Mouse (Mus musculus): Measurements from ENCODE around the gene Iqcd. TPM values are rescaled to one million over a fixed set of nuclear protein-coding genes. Genes with fewer than 3 reads are reported as not detected.

The Iqcd gene
- polyA plus RNA-seq, 1 experiment from 2014 or later, result 1.0 TPM

DNA sequence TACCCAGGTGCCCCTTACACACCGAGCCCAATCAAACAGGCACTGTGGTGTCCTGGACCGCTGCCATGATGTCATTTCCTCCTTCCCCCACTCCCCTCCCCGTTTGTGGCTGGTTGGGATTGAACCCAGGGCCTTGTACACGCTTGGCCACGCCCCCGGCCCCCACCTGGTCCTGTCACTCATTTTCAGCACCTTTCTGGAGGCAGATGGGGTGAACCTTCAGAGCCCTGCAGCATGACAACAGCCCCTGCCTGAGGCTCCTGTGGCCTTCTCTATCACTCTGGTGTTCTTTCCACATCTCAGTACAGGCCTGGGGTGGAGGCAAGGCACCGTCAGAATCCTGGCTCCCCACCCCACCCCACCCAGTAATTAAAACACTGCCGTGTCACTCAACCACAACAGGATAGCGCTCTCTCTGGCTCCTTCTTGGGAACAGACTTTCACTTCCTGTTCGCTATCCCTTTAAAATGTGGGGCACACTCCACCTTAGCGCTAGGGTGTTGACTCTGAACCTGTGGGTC lies 12.0 kb upstream of the Iqcd start:
- Histone ChIP-seq H3K4me2 (no peak overlapping the region), H3K27ac (replicated peaks) (0 out of 2 replicates have a peak overlapping the region, but pooled peaks have one; percentile 2), H3K4me3 (no peak overlapping the region), H3K4me1 (replicated peaks) (peaks cover 66% of the 10 kb centered on the region), H3K9ac (no peak overlapping the region), H3K9me3 (no peaks in the 10 kb centered on the region), H3K27me3 (no peaks in the 10 kb centered on the region), H3K36me3 (peaks cover 6% of the 10 kb centered on the region; the same call in 1 of the 2 replicates)
- 79% methylated on average over 11 of the region's 11 CpGs for WGBS
- no peak for ATAC-seq (ENCODE audit: low read depth)

GRCm38 (mm10) chr5:120577935-120578441 lies 10.8 kb upstream of the Iqcd start:
- Histone ChIP-seq H3K4me2 (no peak overlapping the region), H3K9me3 (no peaks in the 10 kb centered on the region), H3K36me3 (peaks cover 11% of the 10 kb centered on the region), H3K9ac (no peak overlapping the region), H3K4me1 (replicated peaks) (peaks cover 65% of the 10 kb centered on the region), H3K27ac (replicated peaks) (peak overlapping the region; percentile 85), H3K27me3 (no peaks in the 10 kb centered on the region), H3K4me3 (no peak overlapping the region)
- no peak for ATAC-seq (ENCODE audit: low read depth)
- WGBS, result 50% methylated on average over 10 of the region's 10 CpGs

DNA sequence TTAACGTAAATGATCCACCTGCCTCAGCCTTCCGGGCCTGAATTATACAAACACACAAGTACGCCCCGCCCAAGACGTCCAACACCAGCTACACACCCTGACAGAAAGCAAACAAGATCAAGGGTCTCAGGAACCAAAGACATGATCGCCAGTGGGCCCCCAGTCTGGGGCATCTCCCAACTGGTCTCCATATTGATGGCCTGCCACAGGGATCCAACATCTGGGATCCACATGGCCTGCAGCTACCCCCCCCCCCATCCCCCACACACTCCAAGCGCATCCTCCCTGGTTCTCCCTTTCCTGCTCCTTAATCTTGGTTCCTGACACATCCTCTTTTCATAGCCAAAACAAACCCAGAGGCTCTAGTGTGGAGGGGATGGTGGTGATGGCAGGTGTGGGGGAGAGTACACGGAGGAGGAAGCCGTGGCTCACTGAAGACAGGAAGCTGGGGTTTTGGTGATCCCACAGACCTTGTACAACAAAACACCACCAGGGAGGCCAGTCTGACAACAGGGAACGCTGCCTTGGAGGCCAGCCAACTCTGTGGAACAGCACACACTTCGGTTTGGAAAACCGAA lies 10.2 kb upstream of the Iqcd start:
- Histone ChIP-seq H3K9me3 (no peaks in the 10 kb centered on the region), H3K27me3 (no peaks in the 10 kb centered on the region), H3K4me3 (no peak overlapping the region), H3K36me3 (peaks cover 17% of the 10 kb centered on the region), H3K27ac (replicated peaks) (peak overlapping the region; percentile 85), H3K4me2 (no peak overlapping the region), H3K4me1 (replicated peaks) (peaks cover 71% of the 10 kb centered on the region), H3K9ac (peak overlapping the region; percentile 19; the same call in 1 of the 2 replicates)
- 48% methylated on average over 12 of the region's 12 CpGs for WGBS
- ATAC-seq (ENCODE audit: low read depth), result no peak

GRCm38 (mm10) chr5:120579211-120579897 lies 9.5 kb upstream of the Iqcd start:
- H3K4me2 ChIP-seq, result peak overlapping the region; percentile 15
- no peaks in the 10 kb centered on the region for H3K9me3 ChIP-seq
- peak overlapping the region; percentile 85 for H3K27ac ChIP-seq (replicated peaks)
- no peak overlapping the region for H3K4me3 ChIP-seq
- H3K4me1 ChIP-seq (replicated peaks), result peaks cover 69% of the 10 kb centered on the region
- H3K9ac ChIP-seq, result peak overlapping the region; percentile 31
- peak; percentile 68 for ATAC-seq (ENCODE audit: low read depth)
- peaks cover 25% of the 10 kb centered on the region for H3K36me3 ChIP-seq
- 31% methylated on average over 26 of the region's 26 CpGs for WGBS
- H3K27me3 ChIP-seq, result no peaks in the 10 kb centered on the region

DNA sequence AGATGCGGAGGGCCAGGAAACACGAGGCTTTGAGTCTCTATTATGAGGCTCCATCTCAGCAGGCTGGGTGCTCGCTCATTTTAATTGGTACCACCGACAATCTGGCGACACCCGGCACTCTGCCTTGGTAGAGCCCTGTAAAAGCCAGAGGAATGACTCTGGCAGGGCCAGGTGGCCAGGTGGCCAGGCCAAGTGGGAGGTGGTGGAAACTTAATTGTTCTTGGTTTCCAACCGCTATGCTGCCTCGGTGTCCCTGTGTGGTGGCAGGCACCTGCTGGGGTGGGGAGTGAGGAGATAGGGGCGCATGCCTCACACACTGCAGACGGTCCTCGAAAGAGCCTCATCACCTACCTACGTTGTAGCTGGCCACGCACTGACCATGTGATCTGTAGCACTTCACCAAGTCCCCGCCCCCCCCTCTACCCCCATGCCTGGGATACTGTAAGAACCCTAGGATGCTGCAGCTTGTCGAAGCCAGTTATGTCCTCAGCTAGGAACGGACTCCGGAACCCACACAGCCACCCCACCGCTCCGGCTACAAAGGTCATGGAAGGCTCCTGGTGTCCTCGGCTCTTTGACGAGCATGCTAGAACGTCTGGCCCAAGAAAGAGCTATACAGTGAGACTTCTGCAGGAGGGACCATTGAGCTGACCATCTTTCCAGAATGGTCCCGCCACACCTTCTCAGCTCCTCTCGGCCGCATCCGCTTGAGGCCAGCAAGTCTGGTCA lies 8.8 kb upstream of the Iqcd start:
- H3K27ac ChIP-seq (replicated peaks), result peak overlapping the region; percentile 85
- H3K4me2 ChIP-seq, result peak overlapping the region; percentile 15
- H3K36me3 ChIP-seq, result peaks cover 32% of the 10 kb centered on the region
- no peaks in the 10 kb centered on the region for H3K9me3 ChIP-seq
- peak overlapping the region; percentile 31; the same call in 1 of the 2 replicates for H3K9ac ChIP-seq
- H3K27me3 ChIP-seq, result no peaks in the 10 kb centered on the region
- peaks cover 72% of the 10 kb centered on the region for H3K4me1 ChIP-seq (replicated peaks)
- peak; percentile 60 for ATAC-seq (ENCODE audit: low read depth)
- 67% methylated on average over 26 of the region's 26 CpGs for WGBS
- no peak overlapping the region for H3K4me3 ChIP-seq

DNA sequence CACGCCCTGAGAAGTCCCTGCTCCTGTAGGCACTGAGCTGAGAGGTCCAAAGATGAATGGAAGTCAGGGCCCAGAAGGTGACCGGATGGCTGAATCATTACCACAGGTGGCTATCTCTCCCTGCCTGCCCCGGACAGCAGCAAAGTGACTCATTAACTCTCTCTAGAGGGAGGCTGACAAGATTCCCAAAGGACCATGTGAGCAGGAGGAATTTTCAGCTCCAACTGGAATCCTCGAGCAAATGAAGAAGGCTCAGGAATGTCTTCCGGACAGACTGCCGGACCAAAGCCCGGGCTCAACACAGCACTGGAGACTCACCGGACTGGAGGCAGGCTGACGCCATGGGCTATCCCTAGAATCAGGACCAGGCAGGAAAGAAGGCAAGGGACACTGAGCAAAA lies 6.8 kb upstream of the Iqcd start:
- Histone ChIP-seq H3K4me1 (replicated peaks) (peaks cover 80% of the 10 kb centered on the region), H3K27ac (replicated peaks) (no peak overlapping the region), H3K9me3 (no peaks in the 10 kb centered on the region), H3K4me2 (no peak overlapping the region), H3K9ac (no peak overlapping the region), H3K27me3 (no peaks in the 10 kb centered on the region), H3K36me3 (peaks cover 32% of the 10 kb centered on the region), H3K4me3 (no peak overlapping the region)
- ATAC-seq (ENCODE audit: low read depth), result no peak
- 77% methylated on average over 9 of the region's 9 CpGs for WGBS

GRCm38 (mm10) chr5:120583511-120583910 lies 5.3 kb upstream of the Iqcd start:
- Histone ChIP-seq H3K4me1 (replicated peaks) (peaks cover 81% of the 10 kb centered on the region), H3K9me3 (no peaks in the 10 kb centered on the region), H3K27me3 (no peaks in the 10 kb centered on the region), H3K9ac (no peak overlapping the region), H3K4me2 (no peak overlapping the region), H3K36me3 (peaks cover 32% of the 10 kb centered on the region), H3K27ac (replicated peaks) (no peak overlapping the region), H3K4me3 (no peak overlapping the region)
- WGBS, result 92% methylated on average over 4 of the region's 4 CpGs
- ATAC-seq (ENCODE audit: low read depth), result no peak

DNA sequence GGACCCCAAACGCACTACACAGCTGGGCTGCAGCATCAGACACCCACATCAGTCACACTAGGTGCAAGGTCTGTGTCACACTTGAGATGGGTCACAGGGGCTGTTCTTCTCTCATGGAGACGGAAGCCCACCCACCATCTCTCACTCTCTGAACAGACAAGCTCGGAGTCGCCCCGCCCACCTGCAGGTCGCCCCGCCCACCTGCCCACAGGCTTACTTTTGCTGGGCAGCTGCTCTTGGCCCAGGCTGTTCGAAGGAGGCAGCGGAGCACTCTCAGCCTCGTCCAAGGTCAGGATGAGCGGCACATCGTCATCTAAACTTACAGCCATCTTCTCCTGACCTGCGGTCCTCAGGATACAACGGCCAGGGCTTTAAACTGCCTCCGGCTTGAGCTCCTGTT lies 3.8 kb upstream of the Iqcd start:
- no peak overlapping the region for H3K4me3 ChIP-seq
- peaks cover 74% of the 10 kb centered on the region for H3K4me1 ChIP-seq (replicated peaks)
- 44% methylated on average over 15 of the region's 15 CpGs for WGBS
- no peaks in the 10 kb centered on the region for H3K9me3 ChIP-seq
- H3K4me2 ChIP-seq, result 0 out of 2 replicates have a peak overlapping the region, but pooled peaks have one; percentile 16
- H3K27ac ChIP-seq (replicated peaks), result 0 out of 2 replicates have a peak overlapping the region, but pooled peaks have one; percentile 33
- H3K27me3 ChIP-seq, result no peaks in the 10 kb centered on the region
- H3K9ac ChIP-seq, result no peak overlapping the region
- peaks cover 32% of the 10 kb centered on the region for H3K36me3 ChIP-seq
- no peak for ATAC-seq (ENCODE audit: low read depth)

DNA sequence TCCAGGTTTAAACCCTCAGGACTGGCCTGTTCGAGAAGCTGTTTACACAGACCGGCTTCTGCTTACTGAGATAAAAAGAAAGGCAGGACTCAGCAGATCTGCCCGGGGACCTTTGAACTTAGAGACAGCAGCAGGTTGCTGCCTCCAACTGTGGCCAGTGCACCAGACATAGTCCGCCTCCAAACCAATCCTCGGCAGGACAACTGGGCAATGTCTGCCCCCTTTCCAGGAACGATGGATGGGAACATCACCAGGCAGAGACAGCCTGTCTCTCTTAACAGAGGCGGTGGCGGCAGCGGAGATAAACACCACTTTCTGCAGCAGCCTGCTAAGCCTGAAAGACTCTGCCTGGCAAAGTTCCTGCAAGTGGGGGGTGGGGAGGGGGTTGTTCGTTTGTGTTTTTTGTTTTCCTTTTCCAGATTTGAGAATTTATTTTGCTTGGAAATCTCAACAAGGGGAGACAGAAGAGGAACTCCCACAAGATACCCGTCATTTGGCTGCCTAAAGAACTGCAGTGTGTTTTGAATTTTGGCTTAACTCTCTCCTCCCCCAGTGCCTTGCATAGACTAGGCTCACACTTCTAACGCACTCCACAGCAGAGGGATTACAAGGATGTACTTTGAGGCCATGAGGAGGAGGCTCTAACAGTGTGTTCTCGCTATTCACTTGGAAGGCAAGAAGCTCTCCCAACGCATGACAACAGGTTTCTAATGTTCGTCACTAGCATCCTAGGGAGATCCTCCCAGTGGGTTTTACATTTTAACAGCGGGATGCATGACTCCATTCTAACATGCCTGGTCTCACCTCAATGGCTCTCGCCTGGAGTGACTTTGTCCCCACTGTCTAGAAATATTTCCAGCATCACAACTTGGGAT lies 1.8 kb upstream of the Iqcd start:
- H3K9me3 ChIP-seq, result 0 out of 2 replicates have a peak, but pooled peaks cover under 1% of the 10 kb centered on the region
- peak overlapping the region; percentile 93 for H3K9ac ChIP-seq
- H3K4me1 ChIP-seq (replicated peaks), result peaks cover 54% of the 10 kb centered on the region
- ATAC-seq (ENCODE audit: low read depth), result no peak
- peaks cover 25% of the 10 kb centered on the region for H3K36me3 ChIP-seq
- 19% methylated on average over 17 of the region's 17 CpGs for WGBS
- peak overlapping the region; percentile 86 for H3K27ac ChIP-seq (replicated peaks)
- H3K27me3 ChIP-seq, result no peaks in the 10 kb centered on the region
- peak overlapping the region; percentile 95 for H3K4me2 ChIP-seq
- peak overlapping the region; percentile 91 for H3K4me3 ChIP-seq

DNA sequence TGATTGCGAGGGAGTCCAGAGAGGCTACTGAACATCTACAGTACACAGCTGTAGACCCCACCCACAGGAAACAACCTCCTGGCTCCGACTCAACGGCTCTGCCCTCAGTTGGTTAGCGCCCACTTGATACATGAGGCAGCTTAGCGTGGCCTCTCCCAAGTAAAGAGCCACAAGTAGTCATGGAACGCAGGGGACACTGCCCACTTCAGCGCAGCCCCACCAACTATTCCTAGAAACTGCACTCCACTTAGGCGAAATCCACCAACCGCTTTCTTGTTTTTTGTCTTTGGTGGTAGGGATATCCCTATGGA lies 1.2 kb upstream of the Iqcd start:
- no peak for ATAC-seq (ENCODE audit: low read depth)
- peak overlapping the region; percentile 86 for H3K27ac ChIP-seq (replicated peaks)

DNA sequence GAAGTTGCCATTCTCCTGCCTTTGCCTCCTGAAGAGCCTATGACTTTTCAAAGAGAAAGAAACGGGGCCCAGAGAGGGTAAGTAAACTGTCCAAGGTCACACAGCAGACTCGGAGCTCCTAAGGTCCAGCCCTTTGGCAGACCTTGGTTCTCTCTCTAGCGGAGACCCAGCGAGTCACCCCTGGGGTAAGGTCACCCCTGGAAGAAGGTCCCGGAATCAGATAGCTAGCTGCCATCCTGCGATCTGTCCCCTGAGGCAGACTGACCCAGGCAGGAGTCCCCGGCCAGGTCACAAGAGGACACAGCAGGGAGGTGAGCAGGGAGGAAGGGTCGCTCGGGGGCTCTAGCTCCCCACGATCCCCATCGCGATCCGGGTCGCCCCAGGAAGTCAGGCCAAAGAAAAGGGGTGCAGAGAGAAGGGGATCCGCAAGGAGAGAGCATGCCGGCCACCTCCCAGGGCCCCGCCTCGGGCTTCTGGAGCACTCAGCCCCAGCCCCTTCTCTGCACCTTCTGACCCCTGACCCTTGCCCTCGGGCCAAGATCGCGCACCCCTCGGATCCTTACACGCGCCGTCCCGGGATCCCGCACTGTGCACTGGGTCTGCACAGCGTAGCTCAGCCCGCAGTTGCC lies 762 bp upstream of the Iqcd start:
- peak overlapping the region; percentile 91 for H3K4me3 ChIP-seq
- H3K27ac ChIP-seq (replicated peaks), result peak overlapping the region; percentile 86
- H3K4me2 ChIP-seq, result peak overlapping the region; percentile 95
- H3K9ac ChIP-seq, result peak overlapping the region; percentile 93
- H3K27me3 ChIP-seq, result no peaks in the 10 kb centered on the region
- H3K4me1 ChIP-seq (replicated peaks), result peaks cover 50% of the 10 kb centered on the region
- H3K36me3 ChIP-seq, result peaks cover 20% of the 10 kb centered on the region
- 2% methylated on average over 29 of the region's 29 CpGs for WGBS
- ATAC-seq (ENCODE audit: low read depth), result peak; percentile 4; the same call in 1 of the 2 replicates
- H3K9me3 ChIP-seq, result 0 out of 2 replicates have a peak, but pooled peaks cover 4% of the 10 kb centered on the region

More for the DNA sequence above, 1.2 kb upstream of the Iqcd start:
- H3K4me1 ChIP-seq (replicated peaks), result peaks cover 50% of the 10 kb centered on the region
- no peaks in the 10 kb centered on the region for H3K27me3 ChIP-seq
- peak overlapping the region; percentile 93 for H3K9ac ChIP-seq
- peak overlapping the region; percentile 91 for H3K4me3 ChIP-seq
- H3K4me2 ChIP-seq, result peak overlapping the region; percentile 95
- 36% methylated on average over 9 of the region's 9 CpGs for WGBS
- peaks cover 25% of the 10 kb centered on the region for H3K36me3 ChIP-seq
- H3K9me3 ChIP-seq, result 0 out of 2 replicates have a peak, but pooled peaks cover 4% of the 10 kb centered on the region

Measured in neural tube, embryonic 13.5 days (tissue).